19 mouse cellular contexts compared by ENCODE assay signal in genomic region chr5:31824126-31824525, GRCm38 (mm10).
"Had no signal": no experiment of that assay in that cellular context is flagged by ENCODE, and none has a peak within 500 bp of the region (broad histone marks: within the 10 kb centered on the region; RNA-seq: fewer than 3 reads in every experiment).

No protein-coding gene starts in this region.

- H3K4me3 ChIP-seq: layer of hippocampus, adult 2 months; limb, embryonic 10.5 days; limb, embryonic 13.5 days; liver, embryonic 12.5 days; liver, embryonic 15.5 days; lung, embryonic 15.5 days; megakaryocyte, embryonic 14.5 days; midbrain, embryonic 10.5 days; midbrain, embryonic 13.5 days; myocyte; neural tube, embryonic 13.5 days; stomach, embryonic 15.5 days had no signal

- H3K27ac ChIP-seq: kidney, postnatal 0 days; layer of hippocampus, adult 2 months; limb, embryonic 10.5 days; limb, embryonic 13.5 days; liver, embryonic 12.5 days; liver, embryonic 15.5 days; lung, embryonic 15.5 days; midbrain, embryonic 10.5 days; midbrain, embryonic 13.5 days; neural tube, embryonic 13.5 days; stomach, embryonic 15.5 days had no signal

- H3K27me3 ChIP-seq: limb, embryonic 13.5 days; liver, embryonic 12.5 days; liver, embryonic 15.5 days; lung, embryonic 15.5 days; megakaryocyte, embryonic 14.5 days; midbrain, embryonic 13.5 days; neural tube, embryonic 13.5 days; stomach, embryonic 15.5 days had no signal

- H3K4me1 ChIP-seq: limb, embryonic 10.5 days; limb, embryonic 13.5 days; liver, embryonic 12.5 days; liver, embryonic 15.5 days; lung, embryonic 15.5 days; midbrain, embryonic 10.5 days; midbrain, embryonic 13.5 days; neural tube, embryonic 13.5 days; stomach, embryonic 15.5 days had no signal

- H3K36me3 ChIP-seq: limb, embryonic 10.5 days; limb, embryonic 13.5 days; liver, embryonic 12.5 days; liver, embryonic 15.5 days; lung, embryonic 15.5 days; midbrain, embryonic 10.5 days; midbrain, embryonic 13.5 days; neural tube, embryonic 13.5 days; stomach, embryonic 15.5 days had no signal

- DNase-seq: layer of hippocampus, adult 9-11 months; liver; lung, postnatal 10 days; retina, postnatal 1 day; right cerebral cortex, postnatal 25 days; thymus, postnatal 25 days had no signal
